Mouse (Mus musculus): ENCODE data around the gene Ajm1. TPM values are rescaled to one million over a fixed set of nuclear protein-coding genes. Genes with fewer than 3 reads are reported as not detected.

Ajm1 gene
- polyA plus RNA-seq (2012; rRNA removed) = 114 and 122 TPM in 2 replicates

GRCm38 (mm10) chr2:25581294-25581864 lies at the start of gene Ajm1:
Gene Ajm1, minus strand, starts transcription at chr2:25581757.
- peak; percentile 77 to 89 for DNase-seq (ENCODE audit: extremely low spot score in 1 of 2, low spot score in 1 of 2)

GRCm38 (mm10) chr2:25628738-25629137 lies 47.2 kb upstream of the Ajm1 start:
- no peak for DNase-seq (ENCODE audit: extremely low spot score in 1 of 2, low spot score in 1 of 2)

- DNase-seq (ENCODE audit: extremely low spot score in 1 of 2, low spot score in 1 of 2) = no peak
Measured at GRCm38 (mm10) chr2:25627811-25628210, 46.3 kb upstream of the Ajm1 start, which contains the start of gene Fcna. Gene Fcna, minus strand, starts transcription at chr2:25628030.

- DNase-seq (ENCODE audit: extremely low spot score in 1 of 2, low spot score in 1 of 2) = no peak
Measured at GRCm38 (mm10) chr2:25625986-25626385, 44.4 kb upstream of the Ajm1 start.

GRCm38 (mm10) chr2:25621229-25622200 lies 40.0 kb upstream of the Ajm1 start, which contains the start of gene Tmem141:
Gene Tmem141, minus strand, starts transcription at chr2:25622005.
- peak; percentile 77 to 92 for DNase-seq (ENCODE audit: extremely low spot score in 1 of 2, low spot score in 1 of 2)

GRCm38 (mm10) chr2:25620852-25621228 lies 39.3 kb upstream of the Ajm1 start:
- no peak for DNase-seq (ENCODE audit: extremely low spot score in 1 of 2, low spot score in 1 of 2)

GRCm38 (mm10) chr2:25620386-25620785 lies 38.8 kb upstream of the Ajm1 start:
- DNase-seq (ENCODE audit: extremely low spot score in 1 of 2, low spot score in 1 of 2) = no peak

- DNase-seq (ENCODE audit: extremely low spot score in 1 of 2, low spot score in 1 of 2) = no peak
Measured at GRCm38 (mm10) chr2:25617578-25617977, 36.0 kb upstream of the Ajm1 start, which contains the start of gene Ccdc183. Gene Ccdc183, minus strand, starts transcription at chr2:25617678.

GRCm38 (mm10) chr2:25616398-25616797 lies 34.8 kb upstream of the Ajm1 start:
- no peak for DNase-seq (ENCODE audit: extremely low spot score in 1 of 2, low spot score in 1 of 2)

- no peak for DNase-seq (ENCODE audit: extremely low spot score in 1 of 2, low spot score in 1 of 2)
Measured at GRCm38 (mm10) chr2:25608671-25609070, 27.1 kb upstream of the Ajm1 start.

- peak; percentile 76 to 93 for DNase-seq (ENCODE audit: extremely low spot score in 1 of 2, low spot score in 1 of 2)
Measured at GRCm38 (mm10) chr2:25607761-25608622, 26.4 kb upstream of the Ajm1 start, which contains the start of gene Rabl6. Gene Rabl6, minus strand, starts transcription at chr2:25608521.

- no peak for DNase-seq (ENCODE audit: extremely low spot score in 1 of 2, low spot score in 1 of 2)
Measured at GRCm38 (mm10) chr2:25602526-25602925, 21.0 kb upstream of the Ajm1 start.

- no peak for DNase-seq (ENCODE audit: extremely low spot score in 1 of 2, low spot score in 1 of 2)
Measured at GRCm38 (mm10) chr2:25600037-25600436, 18.5 kb upstream of the Ajm1 start.

- no peak for DNase-seq (ENCODE audit: extremely low spot score in 1 of 2, low spot score in 1 of 2)
Measured at GRCm38 (mm10) chr2:25598749-25599148, 17.2 kb upstream of the Ajm1 start.

GRCm38 (mm10) chr2:25596765-25597510 lies 15.4 kb upstream of the Ajm1 start:
- no peak for DNase-seq (ENCODE audit: extremely low spot score in 1 of 2, low spot score in 1 of 2)

- peak in 1 of 2 experiments; percentile 76 for DNase-seq (ENCODE audit: extremely low spot score in 1 of 2, low spot score in 1 of 2)
Measured at GRCm38 (mm10) chr2:25591863-25592262, 10.3 kb upstream of the Ajm1 start.

- no peak for DNase-seq (ENCODE audit: extremely low spot score in 1 of 2, low spot score in 1 of 2)
Measured at GRCm38 (mm10) chr2:25588227-25588907, 6.8 kb upstream of the Ajm1 start.

GRCm38 (mm10) chr2:25587290-25587689 lies 5.7 kb upstream of the Ajm1 start:
- no peak for DNase-seq (ENCODE audit: extremely low spot score in 1 of 2, low spot score in 1 of 2)

GRCm38 (mm10) chr2:25585601-25586000 lies 4.0 kb upstream of the Ajm1 start:
- DNase-seq (ENCODE audit: extremely low spot score in 1 of 2, low spot score in 1 of 2) = no peak

Measured in frontal cortex, adult 2 months (tissue).